Mouse (Mus musculus) cerebellum, postnatal 10 days (tissue): ENCODE data around the gene Mobp.
"Not testable (repeated sequence)": the region's sequence is repeated elsewhere in the genome, so short reads cannot be mapped to it uniquely, and the experiment has no call there.

Source experiments
- DNase-seq, 2 experiments: peaks; one replicate each; pipeline ENCODE4 v3.0.0; 2021; ENCODE audit warnings: mixed read lengths in 2 of 2

Mobp gene

GRCm38 (mm10) chr9:120149222-120149828, at the start of gene Mobp:
TSS of gene Mobp (plus strand) at chr9:120149707.
- no peak for DNase-seq

GRCm38 (mm10) chr9:120101165-120101564, 48.3 kb upstream of the Mobp start:
- DNase-seq = no peak

GRCm38 (mm10) chr9:120108953-120109352, 40.6 kb upstream of the Mobp start:
- not testable (repeated sequence) for DNase-seq

GRCm38 (mm10) chr9:120110211-120111018, 39.1 kb upstream of the Mobp start, which contains the start of gene Slc25a38:
TSS of gene Slc25a38 (plus strand) at chr9:120110374.
- peak; percentile 99 for DNase-seq

GRCm38 (mm10) chr9:120111156-120111945, 38.2 kb upstream of the Mobp start:
- no peak for DNase-seq

- no peak for DNase-seq
Measured at GRCm38 (mm10) chr9:120112472-120112871, 37.0 kb upstream of the Mobp start.

- no peak for DNase-seq
Measured at GRCm38 (mm10) chr9:120113456-120113855, 36.1 kb upstream of the Mobp start.

- peak in 1 of 2 experiments; percentile 26 for DNase-seq
Measured at GRCm38 (mm10) chr9:120114051-120114788, 35.3 kb upstream of the Mobp start.

- no peak for DNase-seq
Measured at GRCm38 (mm10) chr9:120114789-120115151, 34.7 kb upstream of the Mobp start.

- no peak for DNase-seq
Measured at GRCm38 (mm10) chr9:120115580-120115979, 33.9 kb upstream of the Mobp start.

- DNase-seq = no peak
Measured at GRCm38 (mm10) chr9:120116184-120116624, 33.3 kb upstream of the Mobp start.

GRCm38 (mm10) chr9:120118212-120118611, 31.3 kb upstream of the Mobp start:
- no peak for DNase-seq

GRCm38 (mm10) chr9:120120503-120120902, 29.0 kb upstream of the Mobp start:
- no peak for DNase-seq

GRCm38 (mm10) chr9:120126868-120127267, 22.6 kb upstream of the Mobp start:
- DNase-seq = no peak

- DNase-seq = peak; percentile 97 to 98
Measured at GRCm38 (mm10) chr9:120127538-120128251, 21.8 kb upstream of the Mobp start, which contains the start of gene Rpsa. TSS of gene Rpsa (plus strand) at chr9:120127689.

GRCm38 (mm10) chr9:120129276-120129675, 20.2 kb upstream of the Mobp start:
- DNase-seq = no peak

GRCm38 (mm10) chr9:120131784-120132288, 17.7 kb upstream of the Mobp start:
- DNase-seq = no peak

- no peak for DNase-seq
Measured at GRCm38 (mm10) chr9:120132980-120133754, 16.3 kb upstream of the Mobp start.

GRCm38 (mm10) chr9:120133755-120134475, 15.6 kb upstream of the Mobp start:
- no peak for DNase-seq

GRCm38 (mm10) chr9:120134529-120135160, 14.9 kb upstream of the Mobp start:
- DNase-seq = no peak
